Mouse (Mus musculus): ENCODE data around the gene Mcam. TPM values are rescaled to one million over a fixed set of nuclear protein-coding genes. Genes with fewer than 3 reads are reported as not detected.
A peak's percentile ranks its signal among the peaks of the same experiment; 100 is the strongest.

Mcam gene
- polyA plus RNA-seq, 1 experiment, result 66.4 TPM

GRCm38 (mm10) chr9:44124317-44124716 is 10.0 kb upstream of the Mcam start:
- H3K4me3 ChIP-seq (ENCODE audit: insufficient read depth, low read length), result no peak overlapping the region
- TF ChIP-seq POLR2A (IDR thresholded peaks at IDR 0.05; ENCODE audit: low read depth, low read length), result no peak
- TF ChIP-seq CTCF (IDR thresholded peaks at IDR 0.05; ENCODE audit: borderline replicate concordance, insufficient read depth, low read length), result no peak
- H3K27ac ChIP-seq (ENCODE audit: insufficient read depth, low read length), result no peak overlapping the region
- H3K4me1 ChIP-seq (ENCODE audit: control insufficient read depth, insufficient read depth, low read length), result peaks cover 3% of the 10 kb centered on the region; the same call in 1 of the 2 replicates

GRCm38 (mm10) chr9:44125026-44125425 is 9.2 kb upstream of the Mcam start:
- no peak for TF ChIP-seq POLR2A (IDR thresholded peaks at IDR 0.05; ENCODE audit: low read depth, low read length)
- no peak for TF ChIP-seq CTCF (IDR thresholded peaks at IDR 0.05; ENCODE audit: borderline replicate concordance, insufficient read depth, low read length)
- no peak overlapping the region for H3K4me3 ChIP-seq (ENCODE audit: insufficient read depth, low read length)
- H3K27ac ChIP-seq (ENCODE audit: insufficient read depth, low read length), result no peak overlapping the region
- H3K4me1 ChIP-seq (ENCODE audit: control insufficient read depth, insufficient read depth, low read length), result peaks cover 6% of the 10 kb centered on the region

GRCm38 (mm10) chr9:44125546-44126428 is 8.5 kb upstream of the Mcam start:
- 0 out of 2 replicates have a peak overlapping the region, but pooled peaks have one; percentile 4 for H3K27ac ChIP-seq (ENCODE audit: insufficient read depth, low read length)
- H3K4me3 ChIP-seq (ENCODE audit: insufficient read depth, low read length), result no peak overlapping the region
- TF ChIP-seq POLR2A (IDR thresholded peaks at IDR 0.05; ENCODE audit: low read depth, low read length), result no peak
- peak; percentile 63; the same call in 1 of the 2 replicates for TF ChIP-seq CTCF (IDR thresholded peaks at IDR 0.05; ENCODE audit: borderline replicate concordance, insufficient read depth, low read length)
- H3K4me1 ChIP-seq (ENCODE audit: control insufficient read depth, insufficient read depth, low read length), result peaks cover 10% of the 10 kb centered on the region

GRCm38 (mm10) chr9:44126746-44127145 is 7.5 kb upstream of the Mcam start:
- no peak for TF ChIP-seq POLR2A (IDR thresholded peaks at IDR 0.05; ENCODE audit: low read depth, low read length)
- no peak for TF ChIP-seq CTCF (IDR thresholded peaks at IDR 0.05; ENCODE audit: borderline replicate concordance, insufficient read depth, low read length)
- no peak overlapping the region for H3K4me3 ChIP-seq (ENCODE audit: insufficient read depth, low read length)
- H3K27ac ChIP-seq (ENCODE audit: insufficient read depth, low read length), result no peak overlapping the region
- H3K4me1 ChIP-seq (ENCODE audit: control insufficient read depth, insufficient read depth, low read length), result peaks cover 10% of the 10 kb centered on the region

GRCm38 (mm10) chr9:44127351-44127801 is 6.9 kb upstream of the Mcam start:
- Histone ChIP-seq H3K4me3 (ENCODE audit: insufficient read depth, low read length) (no peak overlapping the region), H3K4me1 (ENCODE audit: control insufficient read depth, insufficient read depth, low read length) (peaks cover 10% of the 10 kb centered on the region), H3K27ac (ENCODE audit: insufficient read depth, low read length) (no peak overlapping the region)
- TF ChIP-seq CTCF (IDR thresholded peaks at IDR 0.05; ENCODE audit: borderline replicate concordance, insufficient read depth, low read length) (no peak), POLR2A (IDR thresholded peaks at IDR 0.05; ENCODE audit: low read depth, low read length) (no peak)

GRCm38 (mm10) chr9:44129633-44130032 is 4.6 kb upstream of the Mcam start:
- TF ChIP-seq CTCF (IDR thresholded peaks at IDR 0.05; ENCODE audit: borderline replicate concordance, insufficient read depth, low read length), result no peak
- TF ChIP-seq POLR2A (IDR thresholded peaks at IDR 0.05; ENCODE audit: low read depth, low read length), result no peak
- Histone ChIP-seq H3K27ac (ENCODE audit: insufficient read depth, low read length) (peak overlapping the region; percentile 93), H3K4me3 (ENCODE audit: insufficient read depth, low read length) (peak overlapping the region; percentile 11; the same call in 1 of the 2 replicates), H3K4me1 (ENCODE audit: control insufficient read depth, insufficient read depth, low read length) (peaks cover 10% of the 10 kb centered on the region)

GRCm38 (mm10) chr9:44130034-44130433 is 4.2 kb upstream of the Mcam start:
- H3K27ac ChIP-seq (ENCODE audit: insufficient read depth, low read length), result peak overlapping the region; percentile 93
- peaks cover 10% of the 10 kb centered on the region for H3K4me1 ChIP-seq (ENCODE audit: control insufficient read depth, insufficient read depth, low read length)
- H3K4me3 ChIP-seq (ENCODE audit: insufficient read depth, low read length), result peak overlapping the region; percentile 11; the same call in 1 of the 2 replicates
- peak; percentile 66 for TF ChIP-seq POLR2A (IDR thresholded peaks at IDR 0.05; ENCODE audit: low read depth, low read length)
- no peak for TF ChIP-seq CTCF (IDR thresholded peaks at IDR 0.05; ENCODE audit: borderline replicate concordance, insufficient read depth, low read length)

- H3K4me3 ChIP-seq (ENCODE audit: insufficient read depth, low read length), result no peak overlapping the region
- H3K27ac ChIP-seq (ENCODE audit: insufficient read depth, low read length), result peak overlapping the region; percentile 91
- peaks cover 10% of the 10 kb centered on the region for H3K4me1 ChIP-seq (ENCODE audit: control insufficient read depth, insufficient read depth, low read length)
- TF ChIP-seq CTCF (IDR thresholded peaks at IDR 0.05; ENCODE audit: borderline replicate concordance, insufficient read depth, low read length) (no peak), POLR2A (IDR thresholded peaks at IDR 0.05; ENCODE audit: low read depth, low read length) (no peak)
These were observed 3.5 kb upstream of the Mcam start for GRCm38 (mm10) chr9:44130581-44131275.

- Histone ChIP-seq H3K4me1 (ENCODE audit: control insufficient read depth, insufficient read depth, low read length) (peaks cover 8% of the 10 kb centered on the region), H3K27ac (ENCODE audit: insufficient read depth, low read length) (no peak overlapping the region; the same call in 1 of the 2 replicates)
- TF ChIP-seq CTCF (IDR thresholded peaks at IDR 0.05; ENCODE audit: borderline replicate concordance, insufficient read depth, low read length) (no peak), POLR2A (IDR thresholded peaks at IDR 0.05; ENCODE audit: low read depth, low read length) (no peak)
These were observed 3.0 kb upstream of the Mcam start for GRCm38 (mm10) chr9:44131276-44131590.

More at GRCm38 (mm10) chr9:44131276-44131590, 3.0 kb upstream of the Mcam start:
- H3K4me3 ChIP-seq (ENCODE audit: insufficient read depth, low read length), result no peak overlapping the region

Data from embryonic fibroblast, embryonic 13.5 days (primary cell).